Mouse (Mus musculus) E14TG2a.4 (cell line): ENCODE results near the gene Sec31b.

Experiments
- CTCF ChIP-seq: conservative IDR thresholded peaks from 2 replicates; pipeline ENCODE4 v1.5.1; 2014; ENCODE audit warnings: low read length
- NANOG ChIP-seq: IDR thresholded peaks from 2 replicates; pipeline ENCODE4 v1.6.1; 2014; ENCODE audit warnings: borderline replicate concordance, low read length, mixed read lengths
- POU5F1 ChIP-seq: IDR thresholded peaks from 2 replicates; pipeline ENCODE4 v1.6.1; 2014; ENCODE audit warnings: low read length, borderline replicate concordance

DNA sequence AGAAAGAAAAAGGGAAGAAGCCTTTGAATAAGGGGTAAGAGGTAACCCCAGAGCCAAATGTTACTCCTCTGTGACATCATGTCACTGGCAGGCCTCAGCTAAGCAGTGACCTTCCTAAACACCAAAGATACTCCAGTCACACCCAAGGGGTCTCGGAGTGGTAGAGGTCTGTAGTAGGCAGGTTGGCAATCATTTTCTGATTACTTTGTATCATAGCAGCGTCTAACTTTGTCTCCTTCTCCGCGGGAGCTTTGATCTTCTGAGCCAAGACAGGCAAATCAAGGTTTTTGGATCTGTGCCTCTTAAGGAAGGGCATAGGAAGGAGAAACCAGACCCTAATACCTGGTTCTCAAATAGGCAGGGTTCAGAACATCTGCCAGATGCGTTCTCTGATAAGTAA, 33.1 kb downstream of the Sec31b start:
- TF ChIP-seq CTCF: no peak
- TF ChIP-seq NANOG: no peak
- TF ChIP-seq POU5F1: no peak
